Mouse (Mus musculus) ES-Bruce4 (cell line): ENCODE measurements around the gene Arhgap44.

ENCODE experiments used
- CTCF ChIP-seq: IDR thresholded peaks from one replicate; pipeline ENCODE4 v1.8.1; 2011; ENCODE audit warnings: low read depth, low read length
- POLR2A ChIP-seq: IDR thresholded peaks from one replicate; pipeline ENCODE4 v1.8.1; 2011; ENCODE audit warnings: low read length; ENCODE audit not compliant: insufficient read depth

DNA sequence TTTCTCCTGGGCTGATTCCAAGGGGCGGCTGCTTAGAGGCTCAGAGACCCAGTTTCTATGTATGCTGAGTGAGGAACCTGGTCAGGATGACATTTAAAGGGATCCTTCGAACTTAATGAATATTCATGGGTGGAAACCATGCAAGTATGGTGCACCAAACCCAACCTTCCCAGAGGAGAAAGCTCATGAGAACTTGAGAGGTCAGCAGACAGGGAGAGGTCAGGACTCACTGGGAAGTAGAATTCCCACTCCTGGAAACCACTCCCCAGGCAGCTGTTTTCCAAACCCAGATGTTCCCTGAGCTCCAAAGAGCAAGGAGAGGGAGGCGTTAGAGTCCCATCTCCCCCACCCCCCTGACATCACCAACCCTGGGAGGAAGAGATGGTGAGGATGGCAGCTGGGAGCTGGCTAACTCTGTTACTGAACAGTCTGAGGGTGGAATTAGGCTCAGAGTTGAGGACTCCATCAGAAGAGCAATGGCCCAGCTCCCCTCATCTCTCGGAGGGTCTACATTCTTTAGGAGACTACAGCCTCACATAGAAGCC is 65.2 kb downstream of the Arhgap44 start:
- TF ChIP-seq POLR2A: no peak
- no peak for TF ChIP-seq CTCF
